Mouse (Mus musculus): ENCODE measurements around the gene Enpp1. TPM values are rescaled to one million over a fixed set of nuclear protein-coding genes. Genes with fewer than 3 reads are reported as not detected.

The Enpp1 gene
- polyA plus RNA-seq (2015; fragmentation: Nextera tagmentation; extraction: Ambion mirVana): 3.2 and 5.1 TPM in 2 replicates

- H3K4me3 ChIP-seq: peak within 1 kb of the TSS; percentile 64
- no peaks in the 10 kb centered on the region for H3K9me3 ChIP-seq
- WGBS: under 1% methylated on average over 79 of the region's 79 CpGs
- peaks cover 40% of the 10 kb centered on the region for H3K27me3 ChIP-seq
- peak within 1 kb of the TSS; percentile 96 for H3K4me2 ChIP-seq
- peaks cover 9% of the 10 kb centered on the region; the same call in 1 of the 2 replicates for H3K4me1 ChIP-seq
- peak within 1 kb of the TSS; percentile 73 for H3K9ac ChIP-seq
- H3K36me3 ChIP-seq: no peaks in the 10 kb centered on the region
- 0 out of 2 replicates have a peak, but pooled peaks have one; percentile 64 for ATAC-seq (ENCODE audit: insufficient number of reproducible peaks, insufficient read depth, low FRiP score, low TSS enrichment, low read depth)
- H3K27ac ChIP-seq: no peak within 1 kb of the TSS
These were observed at the start of gene Enpp1 for GRCm38 (mm10) chr10:24711480-24712366. Gene Enpp1 (minus strand): TSS chr10:24712159.

- ATAC-seq (ENCODE audit: insufficient number of reproducible peaks, insufficient read depth, low FRiP score, low TSS enrichment, low read depth): no peak
- H3K9ac ChIP-seq: no peak overlapping the region
- WGBS: 32% methylated on average over 8 of the region's 8 CpGs
- H3K27me3 ChIP-seq: no peaks in the 10 kb centered on the region
- H3K36me3 ChIP-seq: no peaks in the 10 kb centered on the region
- H3K4me2 ChIP-seq: no peak overlapping the region
- no peaks in the 10 kb centered on the region for H3K9me3 ChIP-seq
- peaks cover 13% of the 10 kb centered on the region; the same call in 1 of the 2 replicates for H3K4me1 ChIP-seq
- H3K27ac ChIP-seq: no peak overlapping the region
- no peak overlapping the region for H3K4me3 ChIP-seq
These were observed 46.5 kb upstream of the Enpp1 start for GRCm38 (mm10) chr10:24758326-24758915.

- WGBS: 44% methylated on average over 9 of the region's 9 CpGs
These were observed 43.0 kb upstream of the Enpp1 start for GRCm38 (mm10) chr10:24754874-24755540.

GRCm38 (mm10) chr10:24754251-24754835 lies 42.4 kb upstream of the Enpp1 start:
- H3K4me3 ChIP-seq: peak overlapping the region; percentile 33
- no peaks in the 10 kb centered on the region for H3K36me3 ChIP-seq
- ATAC-seq (ENCODE audit: insufficient number of reproducible peaks, insufficient read depth, low FRiP score, low TSS enrichment, low read depth): no peak
- 0 out of 2 replicates have a peak overlapping the region, but pooled peaks have one; percentile 21 for H3K9ac ChIP-seq
- H3K27ac ChIP-seq: peak overlapping the region; percentile 81; the same call in 1 of the 2 replicates
- H3K4me1 ChIP-seq: peaks cover 13% of the 10 kb centered on the region; the same call in 1 of the 2 replicates
- H3K27me3 ChIP-seq: no peaks in the 10 kb centered on the region
- H3K4me2 ChIP-seq: peak overlapping the region; percentile 48
- no peaks in the 10 kb centered on the region for H3K9me3 ChIP-seq
- WGBS: 47% methylated on average over 11 of the region's 11 CpGs

More at GRCm38 (mm10) chr10:24754874-24755540, 43.0 kb upstream of the Enpp1 start:
- Histone ChIP-seq H3K4me3 (peak overlapping the region; percentile 33; the same call in 1 of the 2 replicates), H3K27me3 (no peaks in the 10 kb centered on the region), H3K4me1 (peaks cover 13% of the 10 kb centered on the region; the same call in 1 of the 2 replicates), H3K9me3 (no peaks in the 10 kb centered on the region), H3K4me2 (peak overlapping the region; percentile 48), H3K36me3 (no peaks in the 10 kb centered on the region), H3K27ac (peak overlapping the region; percentile 81; the same call in 1 of the 2 replicates), H3K9ac (no peak overlapping the region)
- ATAC-seq (ENCODE audit: insufficient number of reproducible peaks, insufficient read depth, low FRiP score, low TSS enrichment, low read depth): no peak

GRCm38 (mm10) chr10:24753536-24754250 lies 41.7 kb upstream of the Enpp1 start:
- peak overlapping the region; percentile 81; the same call in 1 of the 2 replicates for H3K27ac ChIP-seq
- H3K4me2 ChIP-seq: peak overlapping the region; percentile 48
- H3K4me3 ChIP-seq: peak overlapping the region; percentile 33; the same call in 1 of the 2 replicates
- peaks cover 13% of the 10 kb centered on the region; the same call in 1 of the 2 replicates for H3K4me1 ChIP-seq
- WGBS: 65% methylated on average over 16 of the region's 16 CpGs
- no peaks in the 10 kb centered on the region for H3K9me3 ChIP-seq
- H3K27me3 ChIP-seq: no peaks in the 10 kb centered on the region
- no peak for ATAC-seq (ENCODE audit: insufficient number of reproducible peaks, insufficient read depth, low FRiP score, low TSS enrichment, low read depth)
- H3K9ac ChIP-seq: no peak overlapping the region
- no peaks in the 10 kb centered on the region for H3K36me3 ChIP-seq

- Histone ChIP-seq H3K4me2 (peak overlapping the region; percentile 27), H3K27ac (peak overlapping the region; percentile 80)
- 0 out of 2 replicates have a peak, but pooled peaks have one; percentile 56 for ATAC-seq (ENCODE audit: insufficient number of reproducible peaks, insufficient read depth, low FRiP score, low TSS enrichment, low read depth)
These were observed 31.1 kb upstream of the Enpp1 start for GRCm38 (mm10) chr10:24742950-24743487.

GRCm38 (mm10) chr10:24741229-24742198 lies 29.6 kb upstream of the Enpp1 start:
- ATAC-seq (ENCODE audit: insufficient number of reproducible peaks, insufficient read depth, low FRiP score, low TSS enrichment, low read depth): no peak
- 69% methylated on average over 7 of the region's 7 CpGs for WGBS
- H3K4me1 ChIP-seq: peaks cover 21% of the 10 kb centered on the region
- H3K27ac ChIP-seq: no peak overlapping the region
- no peak overlapping the region for H3K4me3 ChIP-seq
- H3K27me3 ChIP-seq: no peaks in the 10 kb centered on the region; the same call in 1 of the 2 replicates
- no peaks in the 10 kb centered on the region for H3K36me3 ChIP-seq
- no peak overlapping the region for H3K4me2 ChIP-seq
- H3K9me3 ChIP-seq: no peaks in the 10 kb centered on the region
- no peak overlapping the region for H3K9ac ChIP-seq

More at GRCm38 (mm10) chr10:24742950-24743487, 31.1 kb upstream of the Enpp1 start:
- Histone ChIP-seq H3K4me1 (peaks cover 19% of the 10 kb centered on the region), H3K9me3 (no peaks in the 10 kb centered on the region), H3K9ac (no peak overlapping the region), H3K27me3 (no peaks in the 10 kb centered on the region; the same call in 1 of the 2 replicates), H3K4me3 (0 out of 2 replicates have a peak overlapping the region, but pooled peaks have one; percentile 0), H3K36me3 (no peaks in the 10 kb centered on the region)
- 59% methylated on average over 11 of the region's 13 CpGs for WGBS

GRCm38 (mm10) chr10:24739171-24739570 lies 27.2 kb upstream of the Enpp1 start:
- 71% methylated on average over 2 of the region's 2 CpGs for WGBS
- Histone ChIP-seq H3K9ac (no peak overlapping the region), H3K36me3 (no peaks in the 10 kb centered on the region), H3K27ac (no peak overlapping the region), H3K4me2 (no peak overlapping the region), H3K27me3 (no peaks in the 10 kb centered on the region; the same call in 1 of the 2 replicates), H3K4me1 (peaks cover 21% of the 10 kb centered on the region), H3K9me3 (peaks cover 3% of the 10 kb centered on the region; the same call in 1 of the 2 replicates), H3K4me3 (no peak overlapping the region)
- ATAC-seq (ENCODE audit: insufficient number of reproducible peaks, insufficient read depth, low FRiP score, low TSS enrichment, low read depth): no peak

GRCm38 (mm10) chr10:24738456-24738855 lies 26.5 kb upstream of the Enpp1 start:
- no peak for ATAC-seq (ENCODE audit: insufficient number of reproducible peaks, insufficient read depth, low FRiP score, low TSS enrichment, low read depth)
- Histone ChIP-seq H3K4me3 (no peak overlapping the region), H3K9me3 (peaks cover 3% of the 10 kb centered on the region; the same call in 1 of the 2 replicates), H3K4me2 (no peak overlapping the region), H3K4me1 (peaks cover 19% of the 10 kb centered on the region), H3K9ac (no peak overlapping the region), H3K36me3 (no peaks in the 10 kb centered on the region), H3K27ac (no peak overlapping the region), H3K27me3 (no peaks in the 10 kb centered on the region; the same call in 1 of the 2 replicates)
- whole genome bisulfite sequencing: 53% methylated on average over 2 of the region's 2 CpGs

Data from embryonic facial prominence, embryonic 13.5 days (tissue).